Mouse (Mus musculus) spleen, adult 18-20 months (tissue): ENCODE data around the gene Stk24.
"Not testable (repeated sequence)": the region's sequence is repeated elsewhere in the genome, so short reads cannot be mapped to it uniquely, and the experiment has no call there.

Experiments
- DNase-seq, 2 experiments: peaks; one replicate each; pipeline ENCODE4 v3.0.0; 2022; ENCODE audit warnings: mixed read lengths in 2 of 2

Stk24 gene

GRCm38 (mm10) chr14:121379827-121380145, at the start of gene Stk24:
Gene Stk24, minus strand, starts transcription at chr14:121380011.
- no peak for DNase-seq

GRCm38 (mm10) chr14:121428148-121428547, 48.3 kb upstream of the Stk24 start:
- no peak for DNase-seq

GRCm38 (mm10) chr14:121426743-121427142, 46.9 kb upstream of the Stk24 start:
- peak in 1 of 2 experiments; percentile 34 for DNase-seq

- no peak for DNase-seq
These were observed 45.4 kb upstream of the Stk24 start for GRCm38 (mm10) chr14:121425004-121425793.

DNA sequence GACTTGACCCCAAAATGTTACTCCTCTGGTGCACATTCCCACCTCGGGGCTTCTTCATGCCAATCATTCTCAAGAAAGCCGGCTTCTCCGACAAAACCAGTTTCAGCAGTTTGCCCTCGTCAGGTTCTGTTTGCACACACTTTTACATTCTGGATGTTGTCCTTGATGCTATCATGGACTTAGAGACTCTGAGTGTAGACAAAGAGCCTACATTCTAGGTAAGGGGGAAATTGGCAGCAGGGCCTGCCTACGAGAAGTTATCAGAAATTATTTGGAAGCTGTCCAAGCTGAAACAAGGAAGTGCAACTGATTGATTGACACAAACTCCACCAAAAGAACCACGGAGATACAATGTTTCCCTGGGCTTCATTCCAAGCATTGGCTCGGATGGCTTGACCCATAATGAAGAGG, 43.5 kb upstream of the Stk24 start:
- DNase-seq = no peak

GRCm38 (mm10) chr14:121422664-121423340, 43.0 kb upstream of the Stk24 start:
- peak in 1 of 2 experiments; percentile 22 for DNase-seq

DNA sequence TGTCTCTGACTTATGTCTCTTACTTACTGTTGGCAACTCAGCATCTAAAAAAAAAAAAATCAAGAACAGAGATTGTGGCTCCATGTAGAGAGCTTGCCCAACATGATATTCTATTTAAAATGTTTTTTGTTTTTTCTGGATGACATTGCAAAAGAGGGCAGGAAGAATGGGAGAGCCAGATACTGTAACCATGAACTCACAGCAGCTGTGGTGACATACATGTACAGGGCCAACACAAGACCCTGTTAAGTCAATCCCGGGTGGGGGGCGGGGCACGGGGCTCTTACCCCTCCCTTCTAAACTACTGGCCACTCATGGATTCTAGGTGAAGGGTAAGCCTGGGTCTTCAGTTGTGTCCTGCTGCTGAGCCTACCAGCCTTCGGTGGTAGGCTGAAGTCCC, 42.2 kb upstream of the Stk24 start:
- DNase-seq = no peak

DNA sequence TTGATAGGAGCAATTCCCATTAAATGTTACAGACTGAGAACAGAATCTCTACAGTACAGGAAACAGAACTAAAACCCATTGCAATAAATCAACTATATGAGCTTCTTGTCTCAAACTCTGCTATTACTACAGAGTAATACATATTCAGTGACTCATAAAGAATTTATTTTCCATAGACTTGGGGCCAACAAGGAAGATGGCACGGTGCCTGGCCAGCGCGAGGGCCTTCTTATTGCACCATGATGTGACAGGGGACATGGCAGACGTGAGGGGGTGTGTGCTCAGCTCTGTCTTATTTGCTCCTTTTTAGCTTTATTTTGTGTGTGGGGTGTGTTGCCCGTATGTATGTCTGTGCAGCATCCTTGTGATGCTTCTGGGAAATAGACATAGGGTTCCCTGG, 37.8 kb upstream of the Stk24 start:
- DNase-seq = no peak

DNA sequence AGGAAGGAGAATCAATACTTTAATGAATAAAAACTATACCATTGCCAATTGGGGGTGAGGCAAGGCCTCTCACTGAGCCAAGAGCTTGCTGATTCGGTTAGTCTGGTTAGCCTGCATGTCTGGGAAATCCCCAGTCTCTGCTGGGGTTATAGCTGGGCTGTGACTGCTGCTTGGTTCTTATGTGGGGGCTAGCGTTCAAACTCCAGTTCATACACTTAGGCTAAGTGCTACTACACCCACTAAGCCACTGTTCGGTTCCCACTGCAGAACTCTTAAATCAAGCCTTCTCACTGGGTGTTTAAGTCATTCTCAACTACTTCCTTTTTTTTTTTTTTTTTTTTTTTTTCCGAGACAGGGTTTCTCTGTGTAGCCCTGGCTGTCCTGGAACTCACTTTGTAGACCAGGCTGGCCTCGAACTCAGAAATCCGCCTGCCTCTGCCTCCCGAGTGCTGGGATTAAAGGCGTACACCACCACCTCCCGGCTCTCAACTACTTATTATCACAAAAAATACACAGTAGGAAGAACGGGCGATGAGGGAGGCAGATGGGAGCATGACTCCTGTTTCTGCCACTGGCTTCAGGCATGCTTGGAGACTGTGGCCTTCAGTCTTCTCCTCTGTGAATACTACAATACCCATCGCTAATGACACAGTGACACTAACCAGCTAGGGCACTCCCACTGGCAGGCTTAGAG, 37.0 kb upstream of the Stk24 start:
- no peak for DNase-seq

DNA sequence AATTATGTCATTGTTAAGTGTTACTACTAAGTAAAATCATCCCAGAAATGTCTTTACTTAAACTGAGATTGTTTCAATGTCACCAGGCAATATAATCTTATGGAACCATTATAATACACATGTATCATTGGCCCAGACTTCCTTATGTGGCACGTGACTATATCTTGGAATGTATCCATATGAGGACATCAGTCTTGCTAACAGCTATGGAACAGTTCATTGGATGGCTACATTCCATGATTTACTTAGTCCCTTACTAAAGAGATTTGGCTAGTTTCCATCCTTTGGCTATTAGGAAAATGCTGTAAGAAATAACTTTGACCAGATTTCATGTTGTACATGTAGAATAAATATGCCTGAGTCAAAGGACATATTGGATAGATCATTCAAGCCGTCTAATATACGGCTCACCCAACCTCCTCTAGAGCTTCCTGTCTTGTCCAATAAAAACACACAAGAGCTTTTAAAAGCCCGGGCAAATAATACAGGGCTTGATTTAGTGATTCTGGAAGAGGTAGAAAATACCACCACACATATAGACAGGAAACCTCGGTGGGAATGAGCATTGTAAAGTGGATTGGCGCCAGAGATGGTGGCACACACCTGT, 34.9 kb upstream of the Stk24 start:
- no peak for DNase-seq

DNA sequence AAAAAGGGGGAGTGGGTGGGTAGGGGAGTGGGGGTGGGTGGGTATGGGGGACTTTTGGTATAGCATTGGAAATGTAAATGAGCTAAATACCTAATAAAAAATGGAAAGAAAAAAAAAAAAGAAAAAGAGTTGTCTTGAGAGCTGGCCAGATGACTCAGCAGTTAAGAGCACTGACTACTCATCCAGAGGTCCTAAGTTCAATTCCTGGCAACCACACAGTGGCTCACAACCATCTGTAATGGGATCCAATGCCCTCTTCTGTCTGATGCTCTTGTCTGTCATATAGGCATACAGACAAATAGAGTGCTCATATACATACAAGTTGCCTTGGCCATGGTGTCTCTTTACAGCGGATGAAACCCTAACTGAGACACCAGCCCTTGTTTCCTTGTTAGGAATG, 33.9 kb upstream of the Stk24 start:
- DNase-seq = not testable (repeated sequence)

DNA sequence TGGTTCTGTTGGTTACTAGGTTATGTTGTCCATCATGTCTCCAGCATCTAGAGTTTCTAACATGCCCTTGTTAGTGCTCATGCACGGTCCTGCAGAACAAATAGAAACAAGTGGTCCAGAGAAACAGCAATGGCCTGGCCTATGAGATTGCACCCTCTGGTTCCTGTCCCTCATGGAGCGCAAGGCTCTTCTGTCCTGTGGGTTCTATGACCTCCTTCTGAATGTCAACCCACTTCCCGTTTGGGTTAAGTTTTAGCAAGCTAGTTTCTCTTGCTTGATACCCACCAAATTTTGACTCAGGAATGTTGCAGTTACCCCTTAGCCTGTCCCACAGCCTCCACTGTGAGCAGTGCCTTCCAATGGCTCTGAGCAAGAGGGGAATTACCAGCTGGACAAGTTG, 29.1 kb upstream of the Stk24 start:
- DNase-seq = no peak

GRCm38 (mm10) chr14:121406943-121407342, 27.1 kb upstream of the Stk24 start:
- DNase-seq = no peak

GRCm38 (mm10) chr14:121405546-121405945, 25.7 kb upstream of the Stk24 start:
- DNase-seq = no peak

- no peak for DNase-seq
These were observed 25.3 kb upstream of the Stk24 start for GRCm38 (mm10) chr14:121405120-121405519.

DNA sequence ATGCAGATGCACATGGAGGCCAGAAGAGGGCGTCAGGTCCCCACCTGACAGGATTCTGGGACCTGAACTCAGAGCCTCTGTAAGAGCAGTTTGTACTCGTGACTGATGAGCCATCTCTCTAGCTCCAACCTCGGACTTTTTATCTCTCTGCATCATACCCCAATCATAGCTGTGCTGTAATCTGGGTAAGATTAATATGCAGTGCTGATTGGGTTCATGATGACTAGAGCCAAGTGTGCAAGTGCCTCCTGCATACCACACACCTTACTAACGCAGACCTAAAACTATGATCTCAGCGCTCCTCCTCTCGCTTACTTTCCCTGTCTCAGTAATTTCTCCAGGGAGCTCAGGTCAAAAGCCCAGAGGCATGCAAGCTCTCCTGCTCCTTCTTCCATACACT, 19.9 kb upstream of the Stk24 start:
- DNase-seq = no peak

GRCm38 (mm10) chr14:121397471-121397870, 17.7 kb upstream of the Stk24 start:
- DNase-seq = no peak

DNA sequence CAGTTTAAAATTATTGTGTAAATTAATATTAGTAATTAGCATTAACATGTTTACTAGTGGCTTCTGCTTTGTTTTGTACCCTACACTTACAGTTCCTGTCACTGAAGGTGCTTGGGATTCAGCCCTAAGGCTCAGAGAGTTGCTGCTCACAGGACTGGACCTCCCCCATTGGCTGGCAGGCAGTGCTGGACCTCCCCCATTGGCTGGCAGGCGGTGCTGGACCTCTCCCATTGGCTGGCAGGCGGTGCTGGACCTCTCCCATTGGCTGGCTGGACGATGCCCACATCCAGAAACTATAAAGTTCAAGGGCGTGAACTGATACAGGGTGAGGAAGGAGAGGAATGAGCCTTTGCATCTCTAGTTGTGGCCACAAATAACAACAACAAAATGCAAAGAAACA, 15.3 kb upstream of the Stk24 start:
- no peak for DNase-seq

DNA sequence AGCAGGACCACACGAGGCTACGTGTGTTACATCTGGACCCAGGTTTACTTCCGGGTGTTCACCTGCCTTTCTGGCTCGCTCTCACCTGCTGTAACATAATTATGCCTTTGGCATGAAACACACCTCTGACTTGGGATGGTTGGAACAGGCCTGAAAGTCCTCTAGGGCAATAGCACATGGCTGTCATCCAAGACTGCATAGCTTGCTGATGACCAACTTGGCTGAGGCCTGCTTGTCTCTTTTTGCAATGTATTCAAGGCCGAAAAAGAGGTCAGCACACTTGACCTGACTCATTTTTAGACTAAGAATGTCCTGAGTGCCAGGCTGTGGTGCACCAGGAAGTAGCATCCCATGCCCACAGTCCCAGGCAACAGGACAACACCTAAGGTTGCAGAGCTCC, 12.1 kb upstream of the Stk24 start:
- DNase-seq = no peak

GRCm38 (mm10) chr14:121387760-121388159, 7.9 kb upstream of the Stk24 start:
- no peak for DNase-seq

GRCm38 (mm10) chr14:121385440-121385839, 5.6 kb upstream of the Stk24 start:
- DNase-seq = no peak

DNA sequence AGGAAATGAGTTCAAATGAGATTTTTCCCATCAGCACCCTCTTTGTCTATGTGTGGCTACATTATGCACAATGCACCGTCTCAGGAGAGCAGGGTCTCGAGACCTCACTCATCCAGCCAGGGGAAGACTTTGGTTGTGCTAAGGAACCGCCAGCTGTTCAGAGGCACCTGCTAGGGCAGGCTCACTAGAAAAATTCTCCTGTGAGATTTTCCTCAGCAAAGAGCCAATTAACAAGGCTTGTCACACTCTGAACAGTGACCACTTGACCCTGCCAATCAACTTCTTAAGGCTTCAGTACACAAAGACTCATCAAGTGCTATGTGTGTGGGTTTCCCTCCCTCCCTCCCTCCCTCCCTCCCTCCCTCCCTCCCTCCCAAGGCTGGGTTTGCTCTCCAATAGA, 4.0 kb upstream of the Stk24 start:
- DNase-seq = no peak

GRCm38 (mm10) chr14:121379116-121379826, 540 bp downstream of the Stk24 start:
- peak; percentile 83 to 90 for DNase-seq
